Comparison of ENCODE assay signal across 9 mouse cellular contexts in genomic region chr10:127937428-127938010, GRCm38 (mm10). TPM values are rescaled to one million over a fixed set of nuclear protein-coding genes. Genes with fewer than 3 reads are reported as not detected.
A peak's percentile ranks its signal among the peaks of the same experiment; 100 is the strongest.
DNase-seq lines count a peak whose midpoint lies in the region; ATAC-seq and TF ChIP-seq lines count a peak whose summit lies in the region.
"Had no signal": no experiment of that assay in that cellular context is flagged by ENCODE, and none has a peak within 500 bp of the region (broad histone marks: within the 10 kb centered on the region; RNA-seq: fewer than 3 reads in every experiment).

No protein-coding gene starts in this region.

- H3K27me3 ChIP-seq in forebrain, embryonic 12.5 days: no peaks in the 10 kb centered on the region
- no peaks in the 10 kb centered on the region for H3K27me3 ChIP-seq in forebrain, embryonic 13.5 days
- no peaks in the 10 kb centered on the region for H3K27me3 ChIP-seq in forebrain, embryonic 14.5 days (replicated peaks; ENCODE audit: control insufficient read depth, insufficient read depth, low read length)
- H3K27me3 ChIP-seq in kidney, postnatal 0 days (ENCODE audit: insufficient read depth, low read length): no peaks in the 10 kb centered on the region

- no peak overlapping the region for H3K4me3 ChIP-seq in forebrain, embryonic 12.5 days (replicated peaks)
- no peak overlapping the region for H3K4me3 ChIP-seq in forebrain, embryonic 13.5 days
- no peak overlapping the region for H3K4me3 ChIP-seq in forebrain, embryonic 14.5 days (ENCODE audit: low read depth, low read length)
- no peak overlapping the region for H3K4me3 ChIP-seq in kidney, postnatal 0 days (replicated peaks; ENCODE audit: low read depth, low read length)

- no peak overlapping the region for H3K27ac ChIP-seq in forebrain, embryonic 12.5 days
- no peak overlapping the region for H3K27ac ChIP-seq in forebrain, embryonic 13.5 days
- H3K27ac ChIP-seq in forebrain, embryonic 14.5 days (ENCODE audit: low read depth, low read length): no peak overlapping the region
- H3K27ac ChIP-seq in kidney, postnatal 0 days: no peak overlapping the region

- no peak overlapping the region for H3K4me2 ChIP-seq in forebrain, embryonic 12.5 days
- no peak overlapping the region for H3K4me2 ChIP-seq in forebrain, embryonic 13.5 days
- no peak overlapping the region for H3K4me2 ChIP-seq in forebrain, embryonic 14.5 days (ENCODE audit: low read length)
- H3K4me2 ChIP-seq in kidney, postnatal 0 days (ENCODE audit: low read length): no peak overlapping the region

- H3K9ac ChIP-seq in forebrain, embryonic 12.5 days: no peak overlapping the region
- no peak overlapping the region for H3K9ac ChIP-seq in forebrain, embryonic 13.5 days
- H3K9ac ChIP-seq in forebrain, embryonic 14.5 days (ENCODE audit: low read length): no peak overlapping the region
- no peak overlapping the region for H3K9ac ChIP-seq in kidney, postnatal 0 days (ENCODE audit: low read depth, low read length)

- H3K4me1 ChIP-seq in forebrain, embryonic 12.5 days: no peaks in the 10 kb centered on the region
- H3K4me1 ChIP-seq in forebrain, embryonic 13.5 days: no peaks in the 10 kb centered on the region
- H3K4me1 ChIP-seq in forebrain, embryonic 14.5 days (ENCODE audit: control insufficient read depth, insufficient read depth, low read length): no peaks in the 10 kb centered on the region
- H3K4me1 ChIP-seq in kidney, postnatal 0 days (replicated peaks; ENCODE audit: insufficient read depth, low read length): no peaks in the 10 kb centered on the region

- DNase-seq in A20 (ENCODE audit: low read depth, low spot score): peak; percentile 58
- DNase-seq in brain, embryonic 14.5 days (ENCODE audit: low read depth): peak; percentile 77
- DNase-seq in forebrain, embryonic 14.5 days (ENCODE audit: low spot score): peak; percentile 75
- DNase-seq in kidney, postnatal 0 days (ENCODE audit: low spot score): peak; percentile 82
- DNase-seq in lung, adult 18-20 months: peak; percentile 50 to 65
- peak; percentile 79 for DNase-seq in right cerebral cortex, postnatal 4 days

- H3K9me3 ChIP-seq in forebrain, embryonic 12.5 days: no peaks in the 10 kb centered on the region
- H3K9me3 ChIP-seq in forebrain, embryonic 13.5 days (replicated peaks): no peaks in the 10 kb centered on the region
- H3K9me3 ChIP-seq in forebrain, embryonic 14.5 days (replicated peaks; ENCODE audit: control insufficient read depth, low read length): no peaks in the 10 kb centered on the region
- no peaks in the 10 kb centered on the region for H3K9me3 ChIP-seq in kidney, postnatal 0 days (replicated peaks; ENCODE audit: low read length)

- peak; percentile 61; the same call in 1 of the 2 replicates for TF ChIP-seq CTCF in brain, embryonic 14.5 days (IDR thresholded peaks at IDR 0.05; ENCODE audit: borderline replicate concordance, extremely low read depth, insufficient read depth, insufficient read length)
- peak; percentile 82 for TF ChIP-seq CTCF in kidney, postnatal 0 days (IDR thresholded peaks at IDR 0.05; ENCODE audit: low read depth)

- TF ChIP-seq POLR2A in brain, embryonic 14.5 days (IDR thresholded peaks at IDR 0.05; ENCODE audit: borderline replicate concordance, extremely low read depth, insufficient read depth, insufficient read length, poor library complexity, severe bottlenecking): no peak

- WGBS in forebrain, embryonic 12.5 days: 3% methylated on average over 2 of the region's 2 CpGs
- 10% methylated on average over 2 of the region's 2 CpGs for WGBS in forebrain, embryonic 13.5 days
- WGBS in forebrain, embryonic 14.5 days: 3% methylated on average over 2 of the region's 2 CpGs
- 2% methylated on average over 2 of the region's 2 CpGs for WGBS in kidney, postnatal 0 days

- no peaks in the 10 kb centered on the region for H3K36me3 ChIP-seq in forebrain, embryonic 12.5 days (replicated peaks)
- H3K36me3 ChIP-seq in forebrain, embryonic 13.5 days (ENCODE audit: poor library complexity, severe bottlenecking): no peaks in the 10 kb centered on the region
- no peaks in the 10 kb centered on the region for H3K36me3 ChIP-seq in forebrain, embryonic 14.5 days (ENCODE audit: control insufficient read depth, insufficient read depth, low read length)
- no peaks in the 10 kb centered on the region for H3K36me3 ChIP-seq in kidney, postnatal 0 days (ENCODE audit: insufficient read depth, low read length)
- H3K36me3 ChIP-seq: G1E had no signal

- 0 out of 2 replicates have a peak, but pooled peaks have one; percentile 30 for ATAC-seq in forebrain, embryonic 12.5 days (ENCODE audit: low FRiP score)
- no peak for ATAC-seq in forebrain, embryonic 13.5 days
- ATAC-seq in forebrain, embryonic 14.5 days: 0 out of 2 replicates have a peak, but pooled peaks have one; percentile 29
- ATAC-seq in kidney, postnatal 0 days (replicated peaks; ENCODE audit: low FRiP score, low read depth): peak; percentile 40; the same call in 1 of the 2 replicates

RNA-seq across cellular contexts. Expression of gene Sdr9c7, which starts 39.2 kb away (rescaled TPM):
- polyA plus RNA-seq in forebrain, embryonic 12.5 days (2016; fragmentation: Nextera tagmentation; extraction: Ambion mirVana): not detected in 2 replicates
- not detected in 2 replicates for polyA plus RNA-seq in forebrain, embryonic 13.5 days (2015; fragmentation: Nextera tagmentation; extraction: Ambion mirVana)
- polyA plus RNA-seq in brain, embryonic 14.5 days (2012; rRNA removed): 0.06 TPM in 1 of 2 replicates, not detected in the other
- not detected in 2 replicates for polyA plus RNA-seq in forebrain, embryonic 14.5 days (2014; fragmentation: Nextera tagmentation; extraction: Ambion mirVana)
- not detected in 2 replicates for polyA plus RNA-seq in kidney, postnatal 0 days (2015; fragmentation: Nextera tagmentation; extraction: Ambion mirVana)
- polyA plus RNA-seq: G1E had no signal

RNA-seq across cellular contexts. Expression of gene Rdh7, which starts 48.9 kb away (rescaled TPM):
- not detected in 2 replicates for polyA plus RNA-seq in forebrain, embryonic 12.5 days (2016; fragmentation: Nextera tagmentation; extraction: Ambion mirVana)
- polyA plus RNA-seq in forebrain, embryonic 13.5 days (2015; fragmentation: Nextera tagmentation; extraction: Ambion mirVana): not detected in 2 replicates
- polyA plus RNA-seq in brain, embryonic 14.5 days (2012; rRNA removed): not detected in 2 replicates
- polyA plus RNA-seq in forebrain, embryonic 14.5 days (2014; fragmentation: Nextera tagmentation; extraction: Ambion mirVana): not detected in 2 replicates
- 0.13 and 0.21 TPM in 2 replicates for polyA plus RNA-seq in kidney, postnatal 0 days (2015; fragmentation: Nextera tagmentation; extraction: Ambion mirVana)
- polyA plus RNA-seq: G1E had no signal
